Mouse (Mus musculus) gastrocnemius, postnatal 36 days (tissue): ENCODE results near the gene Rnasek. TPM values are rescaled to one million over a fixed set of nuclear protein-coding genes. Genes with fewer than 3 reads are reported as not detected.

Experiments used
- DNase-seq, 2 experiments: peaks; one replicate each; pipeline ENCODE4 v3.0.0; 2022
- intact Hi-C: fragments of 180-260 bp; cut with DNase I; formaldehyde crosslinking; loops from one replicate; pipeline ENCODE4 v1.15.1; 2025
- total RNA-seq, 2 experiments: library from RNA; stranded (reverse); gene quantifications; 2 replicates each; pipeline ENCODE4 v1.2.3; 2021

Rnasek gene
- total RNA-seq, 2 experiments from 2014 or later: 94.6 to 110 TPM

GRCm38 (mm10) chr11:70220731-70221602 lies 18.7 kb downstream of the Rnasek start, which contains the start of gene Slc16a13:
Gene Slc16a13 (minus strand): TSS chr11:70221064.
- intact Hi-C loops: no loop called here
- DNase-seq: peak; percentile 65 to 83

- intact Hi-C loops: no loop called here
- DNase-seq: peak in 1 of 2 experiments; percentile 21
Measured at GRCm38 (mm10) chr11:70220323-70220722, 19.3 kb downstream of the Rnasek start.

- intact Hi-C loops: no loop called here
- DNase-seq: no peak
Measured at GRCm38 (mm10) chr11:70219873-70220272, 19.8 kb downstream of the Rnasek start.

- intact Hi-C loops: no loop called here
Measured at GRCm38 (mm10) chr11:70218741-70219470, 20.7 kb downstream of the Rnasek start.

GRCm38 (mm10) chr11:70218039-70218438 lies 21.6 kb downstream of the Rnasek start:
- intact Hi-C loops: no loop called here
- DNase-seq: no peak

More at GRCm38 (mm10) chr11:70218741-70219470, 20.7 kb downstream of the Rnasek start:
- no peak for DNase-seq

- no peak for DNase-seq
- intact Hi-C loops: no loop called here
Measured at GRCm38 (mm10) chr11:70216103-70216502, 23.5 kb downstream of the Rnasek start.

- no peak for DNase-seq
- intact Hi-C loops: no loop called here
Measured at GRCm38 (mm10) chr11:70215301-70215700, 24.3 kb downstream of the Rnasek start.

GRCm38 (mm10) chr11:70214856-70215209 lies 24.8 kb downstream of the Rnasek start:
- intact Hi-C loops: loop anchor here (5.0 kb wide), 1 partner anchor 158 kb away; no protein-coding TSS in a partner anchor
- no peak for DNase-seq

- intact Hi-C loops: loop anchor here (5.0 kb wide), 1 partner anchor 157 kb away; no protein-coding TSS in a partner anchor
- DNase-seq: no peak
Measured at GRCm38 (mm10) chr11:70214191-70214855, 25.3 kb downstream of the Rnasek start.

- intact Hi-C loops: loop anchor here (2.0 to 5.0 kb wide), 2 partner anchors 139 to 156 kb away; no protein-coding TSS in a partner anchor
- no peak for DNase-seq
Measured at GRCm38 (mm10) chr11:70213736-70214135, 25.9 kb downstream of the Rnasek start.

- peak in 1 of 2 experiments; percentile 59 for DNase-seq
- intact Hi-C loops: loop anchor here (2.0 to 5.0 kb wide), 2 partner anchors 138 to 156 kb away; no protein-coding TSS in a partner anchor
Measured at GRCm38 (mm10) chr11:70212896-70213295, 26.7 kb downstream of the Rnasek start.

- DNase-seq: no peak
Measured at GRCm38 (mm10) chr11:70212423-70212822, 27.2 kb downstream of the Rnasek start, which contains the start of gene Slc16a11. Gene Slc16a11 (plus strand): TSS chr11:70212752.

GRCm38 (mm10) chr11:70211972-70212371 lies 27.7 kb downstream of the Rnasek start:
- intact Hi-C loops: loop anchor here (2.0 to 5.0 kb wide), 2 partner anchors 137 to 155 kb away; no protein-coding TSS in a partner anchor
- DNase-seq: no peak

More at GRCm38 (mm10) chr11:70212423-70212822, 27.2 kb downstream of the Rnasek start, which contains the start of gene Slc16a11:
- intact Hi-C loops: loop anchor here (2.0 to 5.0 kb wide), 2 partner anchors 138 to 155 kb away; no protein-coding TSS in a partner anchor

- no peak for DNase-seq
- intact Hi-C loops: loop anchor here (5.0 kb wide), 1 partner anchor 153 kb away; no protein-coding TSS in a partner anchor
Measured at GRCm38 (mm10) chr11:70210681-70211080, 29.0 kb downstream of the Rnasek start.

GRCm38 (mm10) chr11:70208778-70209388 lies 30.8 kb downstream of the Rnasek start:
- DNase-seq: no peak
- intact Hi-C loops: no loop called here

- no peak for DNase-seq
- intact Hi-C loops: no loop called here
Measured at GRCm38 (mm10) chr11:70207283-70207682, 32.4 kb downstream of the Rnasek start.

GRCm38 (mm10) chr11:70206801-70207200 lies 32.8 kb downstream of the Rnasek start:
- no peak for DNase-seq
- intact Hi-C loops: no loop called here

GRCm38 (mm10) chr11:70201691-70202090 lies 38.0 kb downstream of the Rnasek start:
- DNase-seq: peak; percentile 73 to 79
- intact Hi-C loops: loop anchor here (2.0 kb wide), 1 partner anchor 127 kb away; no protein-coding TSS in a partner anchor

GRCm38 (mm10) chr11:70200036-70200608 lies 39.5 kb downstream of the Rnasek start:
- intact Hi-C loops: loop anchor here (2.0 kb wide), 1 partner anchor 125 kb away; no protein-coding TSS in a partner anchor
- no peak for DNase-seq
